Comparison of ENCODE assay signal across 9 mouse cellular contexts in the genomic region with DNA sequence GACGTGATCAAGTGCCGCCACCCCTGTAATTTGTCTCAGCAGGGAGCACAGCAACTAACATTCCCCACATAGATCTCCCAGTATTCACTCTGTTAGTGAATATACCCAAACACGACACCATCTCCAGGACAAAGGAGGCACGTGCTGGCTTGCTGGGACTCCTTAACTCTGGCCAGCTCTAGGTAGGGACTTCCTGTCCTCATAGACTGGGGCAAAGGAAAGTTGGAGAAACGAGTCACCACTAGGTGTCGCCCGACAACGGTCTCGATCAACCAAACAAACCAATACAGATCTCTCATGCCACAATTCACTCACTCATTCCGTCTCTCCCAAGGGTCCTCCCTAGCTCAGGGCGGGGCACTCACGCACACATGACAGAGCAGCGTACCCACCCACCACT. TPM values are rescaled to one million over a fixed set of nuclear protein-coding genes. Genes with fewer than 3 reads are reported as not detected.
DNase-seq lines count a peak whose midpoint lies in the region; ATAC-seq and TF ChIP-seq lines count a peak whose summit lies in the region.
"Had no signal": no experiment of that assay in that cellular context is flagged by ENCODE, and none has a peak within 500 bp of the region (broad histone marks: within the 10 kb centered on the region; RNA-seq: fewer than 3 reads in every experiment).

No protein-coding gene starts in this region.

- no peaks in the 10 kb centered on the region for H3K36me3 ChIP-seq in forebrain, postnatal 0 days (ENCODE audit: insufficient read depth)
- no peaks in the 10 kb centered on the region for H3K36me3 ChIP-seq in forebrain, embryonic 13.5 days (ENCODE audit: poor library complexity, severe bottlenecking)

- no peak overlapping the region for H3K27ac ChIP-seq in forebrain, postnatal 0 days (ENCODE audit: low read depth, low read length)
- no peak overlapping the region for H3K27ac ChIP-seq in forebrain, embryonic 13.5 days

- H3K4me1 ChIP-seq in forebrain, postnatal 0 days (ENCODE audit: insufficient read depth): no peaks in the 10 kb centered on the region
- no peaks in the 10 kb centered on the region for H3K4me1 ChIP-seq in forebrain, embryonic 13.5 days

- no peak overlapping the region for H3K4me2 ChIP-seq in forebrain, postnatal 0 days (ENCODE audit: low read depth)
- H3K4me2 ChIP-seq in forebrain, embryonic 13.5 days: no peak overlapping the region

- no peak overlapping the region for H3K4me3 ChIP-seq in forebrain, postnatal 0 days (ENCODE audit: low read depth, low read length)
- H3K4me3 ChIP-seq in forebrain, embryonic 13.5 days: no peak overlapping the region

- no peaks in the 10 kb centered on the region for H3K9me3 ChIP-seq in forebrain, postnatal 0 days (ENCODE audit: low read length)
- no peaks in the 10 kb centered on the region for H3K9me3 ChIP-seq in forebrain, embryonic 13.5 days (replicated peaks)

- TF ChIP-seq CTCF in forebrain, postnatal 0 days (IDR thresholded peaks at IDR 0.05; ENCODE audit: low read depth): no peak; the same call in 1 of the 2 replicates

- peak; percentile 89 for DNase-seq in forebrain, postnatal 0 days
- peak; percentile 96 for DNase-seq in R1 (ENCODE audit: low read depth, low spot score)
- DNase-seq in cerebellum, postnatal 25 days: peak; percentile 80 to 89
- peak; percentile 85 to 90 for DNase-seq in heart, adult 9 months (ENCODE audit: low spot score in 2 of 2)
- peak; percentile 82 for DNase-seq in left cerebral cortex, adult 11 months (ENCODE audit: low spot score)
- DNase-seq in natural killer cell, adult 2 months (ENCODE audit: low spot score in 2 of 2): peak; percentile 85 to 90
- DNase-seq in thymus, adult 18-20 months: peak; percentile 69 to 81

- H3K27me3 ChIP-seq in forebrain, postnatal 0 days (ENCODE audit: insufficient read depth, low read length): no peaks in the 10 kb centered on the region
- no peaks in the 10 kb centered on the region for H3K27me3 ChIP-seq in forebrain, embryonic 13.5 days

- no peak for ATAC-seq in forebrain, postnatal 0 days
- no peak for ATAC-seq in forebrain, embryonic 13.5 days

- no peak overlapping the region for H3K9ac ChIP-seq in forebrain, postnatal 0 days
- no peak overlapping the region for H3K9ac ChIP-seq in forebrain, embryonic 13.5 days

- 13% methylated on average over 13 of the region's 13 CpGs for WGBS in forebrain, postnatal 0 days
- WGBS in forebrain, embryonic 13.5 days: 11% methylated on average over 13 of the region's 13 CpGs

RNA-seq across cellular contexts. Expression of a gene that starts 15.6 kb away (rescaled TPM):
- total RNA-seq in forebrain, postnatal 0 days (2014; rRNA removed): not detected in 2 replicates
- not detected in 2 replicates for polyA plus RNA-seq in forebrain, postnatal 0 days (2015; fragmentation: Nextera tagmentation; extraction: Ambion mirVana)
- polyA plus RNA-seq in forebrain, embryonic 13.5 days (2015; fragmentation: Nextera tagmentation; extraction: Ambion mirVana): not detected in 2 replicates
- polyA plus RNA-seq: neural tube, embryonic 14.5 days had no signal

RNA-seq across cellular contexts. Expression of a gene that starts 23.2 kb away (rescaled TPM):
- total RNA-seq in forebrain, postnatal 0 days (2014; rRNA removed): 0.31 and 1.00 TPM in 2 replicates
- polyA plus RNA-seq in forebrain, postnatal 0 days (2015; fragmentation: Nextera tagmentation; extraction: Ambion mirVana): 0.11 TPM in 1 of 2 replicates, not detected in the other
- 0.20 TPM in 1 of 2 replicates, not detected in the other for polyA plus RNA-seq in forebrain, embryonic 13.5 days (2015; fragmentation: Nextera tagmentation; extraction: Ambion mirVana)

RNA-seq across cellular contexts. Expression of a gene that starts 28.9 kb away (rescaled TPM):
- total RNA-seq in forebrain, postnatal 0 days (2014; rRNA removed): 36.5 and 42.1 TPM in 2 replicates
- polyA plus RNA-seq in forebrain, postnatal 0 days (2015; fragmentation: Nextera tagmentation; extraction: Ambion mirVana): 20.0 and 35.8 TPM in 2 replicates
- 20.4 and 25.2 TPM in 2 replicates for polyA plus RNA-seq in forebrain, embryonic 13.5 days (2015; fragmentation: Nextera tagmentation; extraction: Ambion mirVana)

RNA-seq across cellular contexts. Expression of a gene that starts 58.7 kb away (rescaled TPM):
- 18.9 and 24.3 TPM in 2 replicates for total RNA-seq in forebrain, postnatal 0 days (2014; rRNA removed)
- polyA plus RNA-seq in forebrain, postnatal 0 days (2015; fragmentation: Nextera tagmentation; extraction: Ambion mirVana): 31.8 and 41.9 TPM in 2 replicates
- 50.9 and 51.2 TPM in 2 replicates for polyA plus RNA-seq in forebrain, embryonic 13.5 days (2015; fragmentation: Nextera tagmentation; extraction: Ambion mirVana)
